Mouse (Mus musculus) heart, embryonic 14.5 days (tissue): ENCODE measurements at regions not wholly inside any gene's neighbourhood (a gene's known extent, or its start where the extent isn't known, plus 50 kb on each side); places are given as distances from the start of the nearest gene placed in this dataset.

Experiments
- ATAC-seq: fragments of 200-750 bp; cut with Nextera tagmentation; 2 replicates; pipeline ENCODE4 v1.8.0; 2017; ENCODE audit warnings: low read depth, moderate TSS enrichment; ENCODE audit not compliant: insufficient number of reproducible peaks, insufficient read depth, low FRiP score
- H3K27ac ChIP-seq, 2 experiments: fragments of 200-500 bp in 1 of 2; fragments of 300-500 bp in 1 of 2; sonication (generic) in 1 of 2; replicated peaks in 1 of 2; 2 replicates each; pipeline ENCODE4 v1.5.1; 2012 to 2014; ENCODE audit warnings: low read depth in 2 of 2, low read length in 2 of 2, control low read depth in 1 of 2, mild to moderate bottlenecking in 1 of 2, mixed read lengths in 1 of 2; ENCODE audit not compliant: control insufficient read depth in 1 of 2, insufficient read depth in 1 of 2
- H3K27me3 ChIP-seq: fragments of 300-500 bp; sonication (generic); 2 replicates; pipeline ENCODE4 v1.6.1; 2014; ENCODE audit warnings: mild to moderate bottlenecking, low read length, control low read depth; ENCODE audit not compliant: control insufficient read depth, insufficient read depth
- H3K36me3 ChIP-seq: fragments of 300-500 bp; sonication (generic); 2 replicates; pipeline ENCODE4 v1.6.1; 2014; ENCODE audit warnings: mild to moderate bottlenecking, control low read depth, low read length, mixed read lengths; ENCODE audit not compliant: control insufficient read depth, insufficient read depth
- H3K4me1 ChIP-seq, 2 experiments: fragments of 200-500 bp in 1 of 2; fragments of 300-500 bp in 1 of 2; sonication (generic) in 1 of 2; 2 replicates each; pipeline ENCODE4 v1.6.1; 2012 to 2014; ENCODE audit warnings: low read length in 2 of 2, control low read depth in 1 of 2, mixed read lengths in 1 of 2; ENCODE audit not compliant: control insufficient read depth in 2 of 2, insufficient read depth in 2 of 2
- H3K4me2 ChIP-seq: fragments of 300-500 bp; sonication (generic); 2 replicates; pipeline ENCODE4 v1.6.1; 2014; ENCODE audit warnings: mild to moderate bottlenecking, low read length
- H3K4me3 ChIP-seq, 2 experiments: fragments of 200-500 bp in 1 of 2; fragments of 300-500 bp in 1 of 2; sonication (generic) in 1 of 2; 2 replicates each; pipeline ENCODE4 v1.5.1; 2012 to 2014; ENCODE audit warnings: low read length in 2 of 2, mild to moderate bottlenecking in 2 of 2, control low read depth in 1 of 2, low read depth in 1 of 2, moderate library complexity in 1 of 2; ENCODE audit not compliant: control insufficient read depth in 1 of 2, insufficient read depth in 1 of 2
- H3K9ac ChIP-seq: fragments of 300-500 bp; sonication (generic); 2 replicates; pipeline ENCODE4 v1.6.1; 2014; ENCODE audit warnings: mild to moderate bottlenecking, low read length
- H3K9me3 ChIP-seq: fragments of 300-500 bp; sonication (generic); 2 replicates; pipeline ENCODE4 v1.6.1; 2016; ENCODE audit warnings: low read length, control low read depth; ENCODE audit not compliant: control insufficient read depth
- WGBS: fragments of 180-500 bp; shearing (Covaris S2); extraction: QIAGEN DNeasy Blood & Tissue Kit; methylation state at CpG from one replicate; pipeline ENCODE4 v1.1.7; 2014; 5-methylcytosine and 5-hydroxymethylcytosine counted together

GRCm38 (mm10) chr13:4662336-4663101, 53.5 kb upstream of the Akr1e1 start:
- Histone ChIP-seq H3K27ac (peak overlapping the region in 1 of 2 experiments; percentile 28; a peak in 1 of 4 replicates), H3K27me3 (no peaks in the 10 kb centered on the region), H3K36me3 (no peaks in the 10 kb centered on the region), H3K9me3 (no peaks in the 10 kb centered on the region), H3K4me1 (no peaks in the 10 kb centered on the region), H3K4me2 (peak overlapping the region; percentile 40), H3K9ac (no peak overlapping the region), H3K4me3 (peak overlapping the region in 1 of 2 experiments; percentile 7; a peak in 1 of 4 replicates)
- 41% methylated on average over 13 of the region's 13 CpGs for WGBS
- no peak for ATAC-seq
